Mouse (Mus musculus): ENCODE results near the gene Tspan32.

DNA sequence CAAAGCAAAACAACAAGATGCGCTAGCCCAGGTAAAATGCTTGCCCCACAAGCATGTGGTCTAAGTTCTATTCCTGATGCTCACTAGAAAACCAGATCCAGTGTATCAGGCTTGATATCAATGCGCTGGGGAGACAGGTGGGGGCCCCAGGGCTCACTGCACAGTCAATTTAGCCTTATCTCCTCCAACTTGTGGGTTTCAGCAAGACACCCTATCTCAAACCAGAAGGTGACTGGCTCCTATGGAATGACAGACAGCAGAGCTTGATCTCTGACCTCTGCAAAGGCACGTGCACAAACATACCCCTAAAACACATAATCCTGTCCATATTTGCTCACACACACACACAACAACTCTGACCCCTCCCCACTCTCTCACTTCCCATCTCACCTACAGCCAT is 17.1 kb upstream of the Tspan32 start:
- TF ChIP-seq CTCF (IDR thresholded peaks at IDR 0.05) (no peak), POLR2A (IDR thresholded peaks at IDR 0.05; ENCODE audit: insufficient read depth, low read depth, low read length) (no peak), EP300 (IDR thresholded peaks at IDR 0.05; ENCODE audit: insufficient read depth, low read depth, low read length) (no peak)
